ENCODE assay signal across 12 mouse cellular contexts in the genomic region with DNA sequence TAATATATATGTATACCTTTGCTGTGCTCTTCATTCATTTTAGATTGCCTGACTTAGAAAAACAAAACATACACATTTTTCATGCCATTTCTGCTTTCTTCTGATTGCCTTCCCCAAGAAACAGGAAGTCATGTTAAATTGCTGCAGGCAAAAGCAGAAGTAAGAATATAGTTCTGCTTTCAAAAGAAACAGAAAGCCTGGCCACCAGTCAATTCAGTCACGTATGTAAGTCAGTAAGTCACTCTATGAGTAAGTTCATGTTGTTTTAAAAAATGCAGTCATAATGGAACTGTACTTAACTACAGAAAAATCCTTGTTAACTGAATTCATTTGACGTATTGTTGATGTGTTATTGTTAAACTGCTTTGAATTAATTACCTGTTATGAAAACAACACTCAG.
DNase-seq lines count a peak whose midpoint lies in the region; ATAC-seq and TF ChIP-seq lines count a peak whose summit lies in the region.
"Had no signal": no experiment of that assay in that cellular context is flagged by ENCODE, and none has a peak within 500 bp of the region (broad histone marks: within the 10 kb centered on the region; RNA-seq: fewer than 3 reads in every experiment).

No protein-coding gene starts in this region.

- H3K36me3 ChIP-seq in kidney, embryonic 15.5 days = no peaks in the 10 kb centered on the region
- peaks cover 4% of the 10 kb centered on the region for H3K36me3 ChIP-seq in G1E (replicated peaks)
- H3K36me3 ChIP-seq in forebrain, embryonic 14.5 days (ENCODE audit: control insufficient read depth, insufficient read depth, low read length) = peaks cover 6% of the 10 kb centered on the region; the same call in 1 of the 2 replicates

- H3K9me3 ChIP-seq in kidney, embryonic 15.5 days (replicated peaks) = no peaks in the 10 kb centered on the region
- H3K9me3 ChIP-seq in G1E (replicated peaks) = no peaks in the 10 kb centered on the region
- no peaks in the 10 kb centered on the region for H3K9me3 ChIP-seq in forebrain, embryonic 14.5 days (replicated peaks; ENCODE audit: control insufficient read depth, low read length)
- H3K9me3 ChIP-seq: neural tube, embryonic 13.5 days had no signal

- WGBS in kidney, embryonic 15.5 days = 78% methylated on average over 2 of the region's 2 CpGs
- 86% methylated on average over 2 of the region's 2 CpGs for WGBS in forebrain, embryonic 14.5 days

- peak; percentile 5 to 18 for DNase-seq in kidney, postnatal 4 days
- DNase-seq in G1E (ENCODE audit: low spot score) = peak; percentile 26
- peak; percentile 25 to 55 for DNase-seq in heart, adult 9 months (ENCODE audit: low spot score in 2 of 2)
- peak; percentile 16 for DNase-seq in naive thymus-derived CD4-positive, alpha-beta T cell, adult 2 months (ENCODE audit: low read depth)
- DNase-seq in retina, postnatal 1 day = no peak
- no peak for DNase-seq in forebrain, embryonic 14.5 days (ENCODE audit: low spot score)
- no peak for DNase-seq in frontal cortex, adult 2 months (ENCODE audit: extremely low spot score in 1 of 2, low spot score in 1 of 2)
- DNase-seq: cerebellum, adult 9-10 months; forebrain, postnatal 0 days had no signal

- no peak for TF ChIP-seq CTCF in G1E (IDR thresholded peaks at IDR 0.05; ENCODE audit: low read depth, low read length)

- no peaks in the 10 kb centered on the region for H3K4me1 ChIP-seq in kidney, embryonic 15.5 days
- peaks cover 26% of the 10 kb centered on the region for H3K4me1 ChIP-seq in G1E (ENCODE audit: insufficient read depth, low read depth, low read length)
- H3K4me1 ChIP-seq in forebrain, embryonic 14.5 days (ENCODE audit: control insufficient read depth, insufficient read depth, low read length) = no peaks in the 10 kb centered on the region
- H3K4me1 ChIP-seq: neural tube, embryonic 13.5 days had no signal

- ATAC-seq in kidney, embryonic 15.5 days (replicated peaks; ENCODE audit: low FRiP score) = no peak
- ATAC-seq in G1E (ENCODE audit: extremely low read depth, insufficient number of reproducible peaks, low FRiP score, poor library complexity, severe bottlenecking) = peak; percentile 92
- no peak for ATAC-seq in forebrain, embryonic 14.5 days
- ATAC-seq: forebrain, postnatal 0 days; intestine, postnatal 0 days had no signal

- no peak overlapping the region for H3K4me2 ChIP-seq in kidney, embryonic 15.5 days
- no peak overlapping the region for H3K4me2 ChIP-seq in forebrain, embryonic 14.5 days (ENCODE audit: low read length)
- H3K4me2 ChIP-seq: neural tube, embryonic 13.5 days had no signal

- H3K9ac ChIP-seq in kidney, embryonic 15.5 days = no peak overlapping the region
- no peak overlapping the region for H3K9ac ChIP-seq in forebrain, embryonic 14.5 days (ENCODE audit: low read length)
- H3K9ac ChIP-seq: forebrain, postnatal 0 days; neural tube, embryonic 13.5 days had no signal

- H3K27me3 ChIP-seq in kidney, embryonic 15.5 days = no peaks in the 10 kb centered on the region
- no peaks in the 10 kb centered on the region for H3K27me3 ChIP-seq in G1E (ENCODE audit: insufficient read depth, low read length)
- no peaks in the 10 kb centered on the region for H3K27me3 ChIP-seq in forebrain, embryonic 14.5 days (replicated peaks; ENCODE audit: control insufficient read depth, insufficient read depth, low read length)
- H3K27me3 ChIP-seq: neural tube, embryonic 13.5 days had no signal

- H3K4me3 ChIP-seq in kidney, embryonic 15.5 days (replicated peaks) = no peak overlapping the region
- no peak overlapping the region for H3K4me3 ChIP-seq in G1E (ENCODE audit: low read depth, low read length)
- no peak overlapping the region for H3K4me3 ChIP-seq in forebrain, embryonic 14.5 days (ENCODE audit: low read depth, low read length)
- H3K4me3 ChIP-seq: neural tube, embryonic 13.5 days had no signal

- H3K27ac ChIP-seq in kidney, embryonic 15.5 days = no peak overlapping the region
- no peak overlapping the region for H3K27ac ChIP-seq in forebrain, embryonic 14.5 days (ENCODE audit: low read depth, low read length)
- H3K27ac ChIP-seq: neural tube, embryonic 13.5 days had no signal

Comparison
In these comparisons a context has a peak if more than half of its experiments do, and no peak if none do; other contexts are left out.
1. DNase-seq: peak in kidney, postnatal 4 days (2 of 2), G1E (single experiment), heart, adult 9 months (2 of 2) and naive thymus-derived CD4-positive, alpha-beta T cell, adult 2 months (single experiment); none in retina, postnatal 1 day (single experiment), forebrain, embryonic 14.5 days (single experiment) and frontal cortex, adult 2 months (0 of 2).